Mouse (Mus musculus) urinary bladder, adult 18-20 months (tissue): Measurements from ENCODE around the gene A930004D18Rik.
A peak's percentile ranks its signal among the peaks of the same experiment; 100 is the strongest.

Source experiments
- DNase-seq, 2 experiments: peaks; one replicate each; pipeline ENCODE4 v3.0.0; 2022; ENCODE audit warnings: low spot score in 2 of 2, mixed read lengths in 2 of 2

A930004D18Rik gene

GRCm38 (mm10) chr2:18038141-18038752 is 710 bp upstream of the A930004D18Rik start:
- DNase-seq, result no peak

- DNase-seq, result no peak
Observed at GRCm38 (mm10) chr2:18034371-18035250, 2.9 kb downstream of the A930004D18Rik start.

GRCm38 (mm10) chr2:18033166-18034108 is 4.1 kb downstream of the A930004D18Rik start:
- no peak for DNase-seq

GRCm38 (mm10) chr2:18032538-18032895 is 5.0 kb downstream of the A930004D18Rik start:
- no peak for DNase-seq

- DNase-seq, result no peak
Observed at GRCm38 (mm10) chr2:18031831-18032537, 5.6 kb downstream of the A930004D18Rik start.

GRCm38 (mm10) chr2:18031271-18031821 is 6.2 kb downstream of the A930004D18Rik start:
- no peak for DNase-seq

- DNase-seq, result no peak
Observed at GRCm38 (mm10) chr2:18030581-18030980, 7.0 kb downstream of the A930004D18Rik start.

GRCm38 (mm10) chr2:18029656-18030055 is 7.9 kb downstream of the A930004D18Rik start:
- no peak for DNase-seq

GRCm38 (mm10) chr2:18028140-18029021 is 9.2 kb downstream of the A930004D18Rik start:
- peak; percentile 85 for DNase-seq

- DNase-seq, result peak; percentile 90 to 91
Observed at GRCm38 (mm10) chr2:18027448-18028139, 9.9 kb downstream of the A930004D18Rik start.

- DNase-seq, result peak; percentile 51 to 65
Observed at GRCm38 (mm10) chr2:18026116-18026947, 11.2 kb downstream of the A930004D18Rik start.

- no peak for DNase-seq
Observed at GRCm38 (mm10) chr2:18025781-18026115, 11.8 kb downstream of the A930004D18Rik start.

GRCm38 (mm10) chr2:18025116-18025515 is 12.4 kb downstream of the A930004D18Rik start:
- DNase-seq, result no peak

- DNase-seq, result no peak
Observed at GRCm38 (mm10) chr2:18022886-18023285, 14.7 kb downstream of the A930004D18Rik start.

- DNase-seq, result no peak
Observed at GRCm38 (mm10) chr2:18019122-18019521, 18.4 kb downstream of the A930004D18Rik start.

- no peak for DNase-seq
Observed at GRCm38 (mm10) chr2:18017321-18017720, 20.2 kb downstream of the A930004D18Rik start.

- no peak for DNase-seq
Observed at GRCm38 (mm10) chr2:18016639-18017038, 20.9 kb downstream of the A930004D18Rik start.

GRCm38 (mm10) chr2:18015581-18015980 is 22.0 kb downstream of the A930004D18Rik start:
- no peak for DNase-seq

GRCm38 (mm10) chr2:18012866-18013265 is 24.7 kb downstream of the A930004D18Rik start:
- no peak for DNase-seq
